Mouse (Mus musculus) retina, embryonic 14.5 days (tissue): ENCODE measurements around the gene Gm14444.
"Not testable (repeated sequence)": the region's sequence is repeated elsewhere in the genome, so short reads cannot be mapped to it uniquely, and the experiment has no call there.

ENCODE experiments used
- DNase-seq: peaks from one replicate; pipeline ENCODE4 v3.0.0-alpha.2; 2015; ENCODE audit warnings: low spot score

Gene Gm14444

DNA sequence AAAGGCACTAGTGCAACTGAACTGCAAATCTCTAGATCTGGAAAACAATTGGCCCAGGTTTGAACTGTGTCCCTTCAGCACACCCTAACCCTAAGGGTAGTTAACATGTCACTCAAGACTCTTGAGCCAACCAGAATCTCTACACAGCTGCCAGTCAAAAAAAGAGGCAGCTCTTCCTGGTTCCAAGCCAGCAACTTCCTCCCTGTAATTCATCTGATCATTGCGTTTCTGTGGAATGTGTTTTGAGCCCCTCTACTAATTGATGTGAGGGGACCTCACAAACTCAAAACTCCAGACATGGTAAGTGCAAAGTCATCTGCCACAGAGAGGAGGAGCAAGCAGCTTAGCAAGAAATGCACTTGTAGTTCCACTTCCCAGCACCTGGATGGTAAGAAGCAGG, at the start of gene Gm14444:
Gene Gm14444 (plus strand): TSS at position 220 of the 400 bp plus-strand sequence.
- not testable (repeated sequence) for DNase-seq

DNA sequence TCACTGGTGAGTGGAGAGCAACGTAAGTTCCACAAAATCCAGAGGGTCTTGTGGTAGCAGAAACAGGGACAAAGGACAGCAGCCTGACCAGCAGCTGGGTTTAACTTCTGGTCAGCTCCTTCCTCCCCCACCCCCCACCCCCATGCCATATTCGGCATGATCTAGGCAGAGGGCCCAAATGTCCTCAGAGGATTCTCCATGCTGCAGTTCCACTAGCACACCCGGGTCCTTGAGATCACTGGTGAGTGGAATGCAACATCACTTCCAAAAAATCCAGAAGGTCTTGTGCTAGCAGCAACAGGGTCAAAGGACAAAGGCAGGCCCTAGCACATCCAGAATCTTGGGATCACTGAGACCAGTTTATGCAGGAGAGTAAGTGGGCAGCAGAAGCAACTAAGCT, 44.6 kb upstream of the Gm14444 start:
- not testable (repeated sequence) for DNase-seq

DNA sequence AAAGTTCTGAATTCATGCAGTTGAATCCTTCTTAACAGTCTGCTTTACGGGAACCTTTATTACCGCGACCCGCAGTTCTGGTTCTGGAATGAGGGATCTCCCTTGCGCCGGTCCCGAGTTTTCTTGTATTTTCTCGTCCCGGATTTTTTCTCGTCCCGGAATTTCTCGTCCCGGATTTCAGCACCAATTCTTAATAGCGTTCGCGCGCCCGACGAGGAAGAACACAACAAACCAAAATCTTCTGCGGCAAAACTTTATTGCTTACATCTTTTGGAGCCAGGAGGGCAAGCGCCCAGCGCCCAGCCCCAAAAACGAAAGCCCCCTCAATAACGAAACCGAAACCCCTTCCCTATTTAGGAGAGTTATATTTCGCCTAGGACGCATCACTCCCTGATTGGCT, 34.2 kb downstream of the Gm14444 start:
- DNase-seq = not testable (repeated sequence)

DNA sequence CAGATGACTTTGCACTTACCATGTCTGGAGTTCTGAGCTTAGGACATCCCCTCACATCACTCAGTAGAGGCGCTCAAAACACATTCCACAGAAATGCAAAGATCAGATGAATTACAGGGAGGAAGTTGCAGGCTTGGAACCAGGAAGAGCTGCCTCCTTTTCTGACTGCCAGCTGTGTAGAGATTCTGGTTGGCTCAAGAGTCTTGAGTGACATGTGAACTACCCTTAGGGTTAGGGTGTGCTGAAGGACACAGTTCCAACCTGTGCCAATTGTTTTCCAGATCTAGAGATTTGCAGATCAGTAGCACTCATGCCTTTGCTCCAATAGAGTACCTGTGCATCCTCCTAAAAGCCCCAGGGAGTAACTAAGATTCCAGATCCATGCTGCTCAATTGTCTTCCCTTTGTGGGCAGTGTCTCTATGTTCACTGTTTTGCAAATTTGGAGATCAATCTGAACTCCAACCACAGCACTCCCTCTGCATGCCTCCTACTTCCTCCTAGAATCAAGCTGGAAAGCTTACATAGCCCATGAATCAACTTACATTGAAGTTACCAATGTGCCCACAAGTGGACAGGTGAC, 57.7 kb downstream of the Gm14444 start, which contains the start of gene Gm14393:
Gene Gm14393 (minus strand): TSS at position 101 of the 581 bp plus-strand sequence.
- DNase-seq = not testable (repeated sequence)
